Mouse (Mus musculus): ENCODE data around the gene St3gal4.

- no peak for TF ChIP-seq CTCF (IDR thresholded peaks at IDR 0.05; ENCODE audit: low read depth, low read length)
- no peak for TF ChIP-seq POLR2A (IDR thresholded peaks at IDR 0.05; ENCODE audit: insufficient read depth, low read length)
Measured at GRCm38 (mm10) chr9:35030823-35031222, 88.2 kb downstream of the St3gal4 start.

All from ES-Bruce4 (cell line).